Mouse (Mus musculus) urinary bladder, adult 2 months (tissue): ENCODE results near the gene Tpi1. TPM values are rescaled to one million over a fixed set of nuclear protein-coding genes. Genes with fewer than 3 reads are reported as not detected.

Experiments used
- DNase-seq: peaks from one replicate; pipeline ENCODE4 v3.0.0; 2022; ENCODE audit warnings: low spot score
- polyA plus RNA-seq: library from polyadenylated mRNA; depleted of rRNA; stranded (reverse); fragments of >200 nt; gene quantifications from 2 replicates; pipeline ENCODE4 v1.2.3, GENCODE M21; 2012; rRNA removed

Gene Tpi1
- polyA plus RNA-seq, 1 experiment = 322 TPM

GRCm38 (mm10) chr6:124770511-124770910 lies 43.6 kb downstream of the Tpi1 start:
- no peak for DNase-seq

- no peak for DNase-seq
These were observed 44.1 kb downstream of the Tpi1 start for GRCm38 (mm10) chr6:124770013-124770412.

GRCm38 (mm10) chr6:124769101-124769765 lies 44.9 kb downstream of the Tpi1 start, which contains the start of gene Eno2:
Gene Eno2 (minus strand): TSS chr6:124769673.
- no peak for DNase-seq

- no peak for DNase-seq
These were observed 45.4 kb downstream of the Tpi1 start for GRCm38 (mm10) chr6:124768704-124769044.

- DNase-seq = no peak
These were observed 46.0 kb downstream of the Tpi1 start for GRCm38 (mm10) chr6:124767920-124768703.

GRCm38 (mm10) chr6:124767536-124767919 lies 46.6 kb downstream of the Tpi1 start:
- no peak for DNase-seq

- no peak for DNase-seq
These were observed 48.1 kb downstream of the Tpi1 start for GRCm38 (mm10) chr6:124765951-124766350.

Other genes starting within 250 kb of the Tpi1 start
- gene C1rb, start 244.0 kb downstream of the Tpi1 start, polyA plus RNA-seq = 0.08 and 0.09 TPM in 2 replicates
- gene C1s2, start 178.2 kb downstream of the Tpi1 start, polyA plus RNA-seq = 0.52 and 0.57 TPM in 2 replicates
- 84.5 and 91.6 TPM in 2 replicates for gene Lpcat3, start 151.3 kb downstream of the Tpi1 start, polyA plus RNA-seq
- gene Emg1, start 102.1 kb downstream of the Tpi1 start, polyA plus RNA-seq = 73.3 and 84.5 TPM in 2 replicates
- 111 and 120 TPM in 2 replicates for gene Phb2, start 102.0 kb downstream of the Tpi1 start, polyA plus RNA-seq
- 17.0 and 18.2 TPM in 2 replicates for gene Ptpn6, start 75.6 kb downstream of the Tpi1 start, polyA plus RNA-seq
- 214 and 229 TPM in 2 replicates for gene Grcc10, start 72.9 kb downstream of the Tpi1 start, polyA plus RNA-seq
- not detected in 2 replicates for gene Gm45234, start 58.3 kb downstream of the Tpi1 start, polyA plus RNA-seq
- 11.3 and 32.9 TPM in 2 replicates for gene Atn1, start 57.8 kb downstream of the Tpi1 start, polyA plus RNA-seq
- gene Eno2, start 44.6 kb downstream of the Tpi1 start, polyA plus RNA-seq = 20.8 and 23.4 TPM in 2 replicates
- 1.2 and 1.4 TPM in 2 replicates for gene Lrrc23, start 34.6 kb downstream of the Tpi1 start, polyA plus RNA-seq
- gene Spsb2, start 5.6 kb downstream of the Tpi1 start, polyA plus RNA-seq = 22.3 and 24.4 TPM in 2 replicates
- gene Usp5, start 15.2 kb upstream of the Tpi1 start, polyA plus RNA-seq = 68.8 and 73.6 TPM in 2 replicates
- gene Cdca3, start 15.3 kb upstream of the Tpi1 start, polyA plus RNA-seq = 5.0 and 5.5 TPM in 2 replicates
- 0.21 and 0.32 TPM in 2 replicates for gene Gnb3, start 26.0 kb upstream of the Tpi1 start, polyA plus RNA-seq
- gene P3h3, start 43.5 kb upstream of the Tpi1 start, polyA plus RNA-seq = 74.5 and 82.9 TPM in 2 replicates
- gene Gpr162, start 49.7 kb upstream of the Tpi1 start, polyA plus RNA-seq = 0.94 and 0.99 TPM in 2 replicates
- gene Cd4, start 73.9 kb upstream of the Tpi1 start, polyA plus RNA-seq = 1.3 and 2.1 TPM in 2 replicates
- 1.3 and 1.9 TPM in 2 replicates for gene Lag3, start 97.4 kb upstream of the Tpi1 start, polyA plus RNA-seq
- 807 and 1,011 TPM in 2 replicates for gene Ptms, start 105.8 kb upstream of the Tpi1 start, polyA plus RNA-seq
- gene Mlf2, start 117.1 kb upstream of the Tpi1 start, polyA plus RNA-seq = 273 and 291 TPM in 2 replicates
- gene Cops7a, start 151.2 kb upstream of the Tpi1 start, polyA plus RNA-seq = 162 and 183 TPM in 2 replicates
- 19.3 and 24.4 TPM in 2 replicates for gene Pianp, start 182.4 kb upstream of the Tpi1 start, polyA plus RNA-seq
- gene Zfp384, start 194.8 kb upstream of the Tpi1 start, polyA plus RNA-seq = 42.8 and 43.1 TPM in 2 replicates
- 88.6 and 113 TPM in 2 replicates for gene Ing4, start 225.5 kb upstream of the Tpi1 start, polyA plus RNA-seq
- gene Acrbp, start 235.4 kb upstream of the Tpi1 start, polyA plus RNA-seq = 23.5 and 24.7 TPM in 2 replicates